Mouse (Mus musculus): ENCODE data around the gene Tars2. TPM values are rescaled to one million over a fixed set of nuclear protein-coding genes. Genes with fewer than 3 reads are reported as not detected.

Gene Tars2
- polyA plus RNA-seq, 1 experiment from 2014 or later = 49.6 TPM

DNA sequence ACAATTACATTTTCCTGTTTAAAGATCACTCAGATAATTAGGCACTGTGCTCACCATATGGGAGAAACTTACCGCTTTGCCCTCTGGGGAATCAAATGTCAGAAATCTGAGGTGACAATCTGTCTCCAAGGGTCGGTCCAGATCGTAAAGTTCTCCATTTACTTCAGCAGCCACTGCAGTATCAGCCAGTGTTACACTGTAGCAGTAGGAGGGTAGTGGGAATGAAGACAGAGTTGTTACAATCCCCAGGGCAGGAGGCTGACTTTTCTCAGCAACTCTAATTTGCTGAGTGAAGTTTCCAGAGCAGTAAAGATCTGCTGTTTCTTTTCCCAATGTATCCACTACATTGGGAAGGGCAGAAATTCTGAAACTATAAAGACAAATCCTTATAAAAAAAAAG is 7.1 kb downstream of the Tars2 start:
- Histone ChIP-seq H3K4me3 (ENCODE audit: low read depth, low read length) (no peak overlapping the region), H3K36me3 (ENCODE audit: control insufficient read depth, insufficient read depth, low read length) (peaks cover 9% of the 10 kb centered on the region; the same call in 1 of the 2 replicates)
- WGBS = 96% methylated on average over 3 of the region's 3 CpGs

GRCm38 (mm10) chr3:95740406-95740805 is 19.6 kb downstream of the Tars2 start:
- DNase-seq (ENCODE audit: low spot score, missing footprints) = no peak
- H3K4me1 ChIP-seq (ENCODE audit: control insufficient read depth, insufficient read depth, low read length) = no peaks in the 10 kb centered on the region
- H3K9ac ChIP-seq (ENCODE audit: low read length) = no peak overlapping the region
- H3K4me3 ChIP-seq (ENCODE audit: low read depth, low read length) = no peak overlapping the region
- H3K9me3 ChIP-seq (ENCODE audit: control insufficient read depth, low read length) = no peaks in the 10 kb centered on the region
- H3K4me2 ChIP-seq = no peak overlapping the region
- H3K36me3 ChIP-seq (ENCODE audit: control insufficient read depth, insufficient read depth, low read length) = peaks cover 10% of the 10 kb centered on the region; the same call in 1 of the 2 replicates
- WGBS = 88% methylated on average over 8 of the region's 8 CpGs
- no peaks in the 10 kb centered on the region for H3K27me3 ChIP-seq (ENCODE audit: control insufficient read depth, insufficient read depth, low read length)
- no peak overlapping the region for H3K27ac ChIP-seq (ENCODE audit: low read depth, low read length)
- no peak for ATAC-seq (ENCODE audit: low FRiP score)

More for the DNA sequence above, 7.1 kb downstream of the Tars2 start:
- no peaks in the 10 kb centered on the region for H3K27me3 ChIP-seq (ENCODE audit: control insufficient read depth, insufficient read depth, low read length)
- H3K27ac ChIP-seq (ENCODE audit: low read depth, low read length) = no peak overlapping the region
- ATAC-seq (ENCODE audit: low FRiP score) (no peak), DNase-seq (ENCODE audit: low spot score, missing footprints) (no peak)
- H3K9me3 ChIP-seq (ENCODE audit: control insufficient read depth, low read length) = no peaks in the 10 kb centered on the region
- no peak overlapping the region for H3K9ac ChIP-seq (ENCODE audit: low read length)
- H3K4me2 ChIP-seq = no peak overlapping the region
- H3K4me1 ChIP-seq (ENCODE audit: control insufficient read depth, insufficient read depth, low read length) = no peaks in the 10 kb centered on the region

DNA sequence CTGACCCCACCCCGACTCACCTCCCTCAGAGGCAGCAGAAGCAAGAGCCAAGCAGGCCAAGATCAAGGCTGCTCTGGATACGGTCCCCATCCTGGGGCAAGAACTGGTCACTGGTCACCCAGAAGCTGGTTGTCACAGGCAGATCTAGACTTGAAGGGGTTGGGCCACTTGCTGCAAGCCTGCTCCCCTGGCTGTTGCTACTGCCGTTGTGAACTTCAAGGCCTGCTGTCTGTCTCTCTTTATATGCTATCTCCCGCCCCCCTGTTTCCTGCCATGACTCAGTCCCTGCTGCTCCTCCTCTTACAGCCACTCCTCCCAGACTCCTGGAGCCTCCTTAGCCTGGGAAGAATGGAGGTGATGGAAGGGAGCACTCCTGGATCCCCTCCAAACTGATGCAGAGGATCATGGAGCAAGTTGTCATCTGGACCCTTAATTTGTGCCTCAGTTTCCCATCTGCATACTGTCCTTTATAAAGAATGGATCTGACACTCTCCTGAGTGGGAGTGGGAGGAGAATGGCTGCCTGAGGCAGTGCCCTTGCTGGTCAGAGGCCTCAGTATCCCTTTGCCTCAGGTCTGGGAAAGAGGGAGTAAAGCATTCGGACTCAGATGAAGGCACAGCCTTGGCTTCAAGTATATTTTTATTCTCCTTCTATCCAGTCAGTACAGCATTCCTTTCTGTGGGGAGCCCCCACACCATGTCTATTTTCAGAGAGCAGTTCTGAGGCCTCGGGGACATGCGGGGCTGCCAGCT is 20.5 kb downstream of the Tars2 start, which contains the start of gene Ecm1:
TSS of gene Ecm1 (minus strand) at position 217 of the 752 bp plus-strand sequence.
- 81% methylated on average over 7 of the region's 7 CpGs for WGBS
- Histone ChIP-seq H3K9ac (ENCODE audit: low read length) (no peak within 1 kb of the TSS; the same call in 1 of the 2 replicates), H3K27me3 (ENCODE audit: control insufficient read depth, insufficient read depth, low read length) (no peaks in the 10 kb centered on the region), H3K36me3 (ENCODE audit: control insufficient read depth, insufficient read depth, low read length) (peaks cover 11% of the 10 kb centered on the region; the same call in 1 of the 2 replicates), H3K4me2 (no peak within 1 kb of the TSS), H3K4me3 (ENCODE audit: low read depth, low read length) (no peak within 1 kb of the TSS), H3K4me1 (ENCODE audit: control insufficient read depth, insufficient read depth, low read length) (no peaks in the 10 kb centered on the region), H3K27ac (ENCODE audit: low read depth, low read length) (0 out of 2 replicates have a peak within 1 kb of the TSS, but pooled peaks have one; percentile 20), H3K9me3 (ENCODE audit: control insufficient read depth, low read length) (no peaks in the 10 kb centered on the region)
- ATAC-seq (ENCODE audit: low FRiP score) (no peak), DNase-seq (ENCODE audit: low spot score, missing footprints) (no peak)

- Histone ChIP-seq H3K9ac (ENCODE audit: low read length) (no peak overlapping the region), H3K36me3 (ENCODE audit: control insufficient read depth, insufficient read depth, low read length) (peaks cover 6% of the 10 kb centered on the region; the same call in 1 of the 2 replicates), H3K4me1 (ENCODE audit: control insufficient read depth, insufficient read depth, low read length) (no peaks in the 10 kb centered on the region), H3K4me3 (ENCODE audit: low read depth, low read length) (no peak overlapping the region), H3K9me3 (ENCODE audit: control insufficient read depth, low read length) (no peaks in the 10 kb centered on the region), H3K4me2 (no peak overlapping the region), H3K27ac (ENCODE audit: low read depth, low read length) (no peak overlapping the region), H3K27me3 (ENCODE audit: control insufficient read depth, insufficient read depth, low read length) (no peaks in the 10 kb centered on the region)
- ATAC-seq (ENCODE audit: low FRiP score) (no peak), DNase-seq (ENCODE audit: low spot score, missing footprints) (no peak)
- 92% methylated on average over 12 of the region's 12 CpGs for WGBS
Measured at GRCm38 (mm10) chr3:95735071-95735670, 24.8 kb downstream of the Tars2 start.

DNA sequence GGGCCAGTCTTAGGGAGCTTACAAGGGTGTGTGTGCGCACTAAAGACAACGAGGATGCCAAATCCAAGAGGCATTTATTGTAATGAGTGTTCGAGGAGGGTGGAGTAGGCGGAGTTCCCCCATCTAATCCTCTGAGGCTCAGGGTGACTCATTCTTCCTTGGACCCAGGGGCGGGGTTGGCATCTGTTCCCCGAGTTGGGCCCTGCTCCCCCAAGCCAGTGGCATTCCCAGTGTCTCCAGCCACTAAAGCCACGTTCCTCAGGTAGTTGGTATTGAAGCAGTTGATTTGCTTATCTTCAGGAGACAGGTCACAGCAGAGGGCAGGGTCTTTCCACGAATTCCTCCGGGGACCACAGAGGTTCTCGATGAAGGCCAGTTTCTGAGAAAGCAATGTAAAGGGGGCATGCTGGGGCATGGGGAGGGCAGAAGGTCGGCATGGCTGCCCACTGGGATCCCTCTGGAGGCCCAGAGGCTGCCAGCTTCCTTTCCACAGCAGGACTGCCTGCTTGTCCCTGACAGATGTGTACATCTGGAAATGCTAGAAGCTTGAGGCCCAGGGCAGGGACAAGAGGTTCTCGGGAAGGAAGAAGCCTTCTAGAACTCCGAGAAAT is 25.8 kb downstream of the Tars2 start:
- no peaks in the 10 kb centered on the region for H3K4me1 ChIP-seq (ENCODE audit: control insufficient read depth, insufficient read depth, low read length)
- peaks cover 6% of the 10 kb centered on the region; the same call in 1 of the 2 replicates for H3K36me3 ChIP-seq (ENCODE audit: control insufficient read depth, insufficient read depth, low read length)
- H3K4me3 ChIP-seq (ENCODE audit: low read depth, low read length) = no peak overlapping the region
- WGBS = 76% methylated on average over 13 of the region's 13 CpGs
- no peak overlapping the region for H3K9ac ChIP-seq (ENCODE audit: low read length)
- no peak for ATAC-seq (ENCODE audit: low FRiP score)
- H3K9me3 ChIP-seq (ENCODE audit: control insufficient read depth, low read length) = no peaks in the 10 kb centered on the region
- no peaks in the 10 kb centered on the region for H3K27me3 ChIP-seq (ENCODE audit: control insufficient read depth, insufficient read depth, low read length)
- H3K27ac ChIP-seq (ENCODE audit: low read depth, low read length) = no peak overlapping the region
- H3K4me2 ChIP-seq = no peak overlapping the region
- no peak for DNase-seq (ENCODE audit: low spot score, missing footprints)

DNA sequence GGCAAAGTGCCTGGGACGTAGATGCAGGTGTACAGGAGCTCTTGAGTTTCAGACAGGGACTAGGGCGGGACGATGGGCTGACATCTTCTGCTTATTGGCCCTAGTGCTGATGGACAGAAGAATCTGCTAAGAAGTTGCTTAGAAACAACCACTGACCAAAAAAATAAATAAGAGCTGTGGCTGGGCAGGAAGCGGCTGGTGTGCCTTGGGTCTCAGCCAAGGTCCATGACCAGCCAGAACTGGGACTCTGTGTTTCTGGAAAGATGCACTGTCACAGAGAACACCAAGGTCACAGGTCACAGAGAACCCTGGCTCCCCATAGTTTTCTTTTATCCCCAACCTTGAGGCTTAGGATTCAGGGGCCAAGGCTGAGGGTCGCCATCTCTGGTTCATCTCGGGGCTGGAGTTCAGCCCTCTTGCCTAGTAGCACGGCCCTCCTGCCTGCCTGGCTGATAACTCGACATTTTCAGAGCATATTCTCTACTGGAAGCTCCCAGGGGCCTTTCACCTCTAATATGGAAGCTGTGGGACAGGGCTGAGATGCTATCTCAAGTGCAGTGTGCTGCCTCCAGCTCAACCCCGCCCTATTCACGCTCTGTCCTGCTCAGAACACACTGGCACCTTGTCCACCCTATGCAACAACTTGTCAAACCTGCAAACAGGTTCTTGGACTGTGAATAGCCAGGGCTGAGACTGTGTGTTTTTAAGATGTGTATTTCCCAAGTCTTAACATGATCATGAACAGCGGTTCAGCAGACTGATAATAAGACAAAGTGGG is 27.1 kb downstream of the Tars2 start:
- Histone ChIP-seq H3K9me3 (ENCODE audit: control insufficient read depth, low read length) (no peaks in the 10 kb centered on the region), H3K4me2 (no peak overlapping the region), H3K9ac (ENCODE audit: low read length) (no peak overlapping the region), H3K27me3 (ENCODE audit: control insufficient read depth, insufficient read depth, low read length) (no peaks in the 10 kb centered on the region), H3K36me3 (ENCODE audit: control insufficient read depth, insufficient read depth, low read length) (peaks cover 3% of the 10 kb centered on the region; the same call in 1 of the 2 replicates), H3K4me1 (ENCODE audit: control insufficient read depth, insufficient read depth, low read length) (no peaks in the 10 kb centered on the region), H3K27ac (ENCODE audit: low read depth, low read length) (no peak overlapping the region), H3K4me3 (ENCODE audit: low read depth, low read length) (no peak overlapping the region)
- WGBS = 79% methylated on average over 11 of the region's 11 CpGs
- DNase-seq (ENCODE audit: low spot score, missing footprints) (no peak), ATAC-seq (ENCODE audit: low FRiP score) (no peak)

- H3K36me3 ChIP-seq (ENCODE audit: control insufficient read depth, insufficient read depth, low read length) = peaks cover 3% of the 10 kb centered on the region; the same call in 1 of the 2 replicates
- ATAC-seq (ENCODE audit: low FRiP score) = no peak
- no peaks in the 10 kb centered on the region for H3K27me3 ChIP-seq (ENCODE audit: control insufficient read depth, insufficient read depth, low read length)
- H3K4me1 ChIP-seq (ENCODE audit: control insufficient read depth, insufficient read depth, low read length) = no peaks in the 10 kb centered on the region
- DNase-seq (ENCODE audit: low spot score, missing footprints) = no peak
- H3K4me3 ChIP-seq (ENCODE audit: low read depth, low read length) = no peak overlapping the region
- no peaks in the 10 kb centered on the region for H3K9me3 ChIP-seq (ENCODE audit: control insufficient read depth, low read length)
- H3K4me2 ChIP-seq = no peak overlapping the region
- H3K9ac ChIP-seq (ENCODE audit: low read length) = no peak overlapping the region
- H3K27ac ChIP-seq (ENCODE audit: low read depth, low read length) = no peak overlapping the region
- 95% methylated on average over 9 of the region's 9 CpGs for WGBS
Measured at GRCm38 (mm10) chr3:95732297-95732696, 27.7 kb downstream of the Tars2 start.

DNA sequence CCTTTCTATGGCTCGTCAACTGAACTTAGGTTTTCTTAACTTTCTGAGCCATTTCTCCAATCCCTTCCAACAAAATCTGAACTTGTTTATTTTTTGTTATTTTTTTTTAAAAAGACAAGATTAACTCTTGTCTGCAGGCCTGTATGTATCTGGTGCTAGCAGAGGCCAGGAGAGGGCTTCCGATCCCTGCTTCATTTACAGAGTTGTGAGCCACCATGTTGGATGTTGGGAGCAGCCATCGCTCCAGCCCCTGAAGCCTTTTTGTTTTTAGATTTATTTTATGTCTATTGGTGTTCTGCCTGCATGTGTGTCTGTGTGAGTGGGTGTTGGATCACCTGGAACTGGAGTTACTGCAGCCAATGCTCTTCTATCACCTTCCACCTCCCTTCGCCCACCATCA is 28.2 kb downstream of the Tars2 start:
- no peak for DNase-seq (ENCODE audit: low spot score, missing footprints)
- WGBS = 91% methylated on average over 4 of the region's 4 CpGs
- ATAC-seq (ENCODE audit: low FRiP score) = no peak

More for the DNA sequence above, 28.2 kb downstream of the Tars2 start:
- Histone ChIP-seq H3K27ac (ENCODE audit: low read depth, low read length) (no peak overlapping the region), H3K4me2 (no peak overlapping the region), H3K4me1 (ENCODE audit: control insufficient read depth, insufficient read depth, low read length) (no peaks in the 10 kb centered on the region), H3K9ac (ENCODE audit: low read length) (no peak overlapping the region), H3K9me3 (ENCODE audit: control insufficient read depth, low read length) (no peaks in the 10 kb centered on the region), H3K36me3 (ENCODE audit: control insufficient read depth, insufficient read depth, low read length) (peaks cover 3% of the 10 kb centered on the region; the same call in 1 of the 2 replicates), H3K27me3 (ENCODE audit: control insufficient read depth, insufficient read depth, low read length) (no peaks in the 10 kb centered on the region), H3K4me3 (ENCODE audit: low read depth, low read length) (no peak overlapping the region)
